Mouse (Mus musculus) adipocyte (in vitro differentiated cells): ENCODE results near the gene Krtap13.
"Not testable (repeated sequence)": the region's sequence is repeated elsewhere in the genome, so short reads cannot be mapped to it uniquely, and the experiment has no call there.

Source experiments
- DNase-seq: peaks from one replicate; pipeline ENCODE4 v3.0.0-alpha.2; 2016; ENCODE audit warnings: low spot score

The Krtap13 gene

GRCm38 (mm10) chr16:88751535-88751934 is at the start of gene Krtap13:
Gene Krtap13 (minus strand): TSS chr16:88751635.
- DNase-seq: not testable (repeated sequence)

DNA sequence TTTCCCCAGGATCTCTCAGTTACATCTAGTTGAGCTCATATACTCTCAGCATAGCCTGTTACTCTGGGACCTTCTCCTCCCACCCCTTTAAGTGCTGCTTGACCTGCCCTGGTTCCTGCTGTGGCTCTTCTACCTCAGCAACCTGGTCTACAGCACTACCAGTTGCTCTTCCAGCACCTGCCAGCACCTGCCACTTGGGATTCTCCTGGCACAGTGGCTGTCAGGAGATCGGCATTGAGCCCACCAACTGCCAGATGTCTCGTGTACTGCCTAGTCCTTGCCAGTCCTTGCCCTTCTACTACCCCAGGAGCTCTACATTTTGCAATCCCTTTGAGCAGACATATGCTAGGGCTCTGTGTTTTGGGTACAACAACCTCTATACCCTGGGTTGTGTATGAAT is 35.4 kb upstream of the Krtap13 start:
- no peak for DNase-seq

DNA sequence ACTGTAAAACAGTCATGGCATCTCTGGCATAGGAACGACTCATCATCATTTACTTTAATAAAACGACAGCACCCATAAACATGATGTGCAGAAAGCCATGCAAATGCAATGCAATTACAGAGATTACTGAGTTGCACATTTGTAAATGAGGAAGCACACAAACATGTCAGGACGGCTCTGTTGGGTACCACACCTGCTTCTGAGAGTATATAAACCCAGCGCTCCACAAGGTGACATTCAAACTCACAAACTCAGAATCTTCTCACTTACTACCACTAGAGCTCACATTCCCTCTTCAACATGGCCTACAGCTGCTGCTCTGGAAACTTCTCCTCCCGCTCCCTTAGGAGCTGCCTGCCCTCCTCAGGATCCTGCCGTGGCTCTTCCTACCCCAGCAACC is 26.2 kb upstream of the Krtap13 start, which contains the start of gene Gm5965:
Gene Gm5965, plus strand, starts transcription at position 301 of the 400 bp plus-strand sequence.
- DNase-seq: no peak

GRCm38 (mm10) chr16:88774106-88774505 is 22.7 kb upstream of the Krtap13 start, which contains the start of gene 2310057N15Rik:
Gene 2310057N15Rik (minus strand): TSS chr16:88774206.
- DNase-seq: no peak

DNA sequence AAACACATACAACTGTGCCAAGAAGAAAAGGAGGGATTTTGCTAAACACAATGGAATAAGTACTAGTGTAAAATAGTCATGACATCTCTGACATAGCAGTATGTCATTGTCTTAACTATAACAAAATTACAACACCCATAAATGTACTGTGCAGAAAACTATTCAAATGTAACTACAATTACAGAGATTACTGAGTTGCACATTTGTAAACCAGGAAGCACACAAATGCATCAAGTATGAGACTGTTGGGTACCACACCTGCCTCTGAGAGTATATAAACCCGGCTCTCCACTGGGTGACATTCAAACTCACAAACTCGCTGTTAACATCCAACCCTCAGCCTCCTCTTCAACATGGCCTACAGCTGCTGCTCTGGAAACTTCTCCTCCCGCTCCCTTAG is 7.1 kb upstream of the Krtap13 start, which contains the start of gene 2310034C09Rik:
Gene 2310034C09Rik, plus strand, starts transcription at position 301 of the 400 bp plus-strand sequence.
- not testable (repeated sequence) for DNase-seq

- no peak for DNase-seq
Measured at GRCm38 (mm10) chr16:88747943-88748342, 3.5 kb downstream of the Krtap13 start.

GRCm38 (mm10) chr16:88744750-88745340 is 6.6 kb downstream of the Krtap13 start:
- no peak for DNase-seq

DNA sequence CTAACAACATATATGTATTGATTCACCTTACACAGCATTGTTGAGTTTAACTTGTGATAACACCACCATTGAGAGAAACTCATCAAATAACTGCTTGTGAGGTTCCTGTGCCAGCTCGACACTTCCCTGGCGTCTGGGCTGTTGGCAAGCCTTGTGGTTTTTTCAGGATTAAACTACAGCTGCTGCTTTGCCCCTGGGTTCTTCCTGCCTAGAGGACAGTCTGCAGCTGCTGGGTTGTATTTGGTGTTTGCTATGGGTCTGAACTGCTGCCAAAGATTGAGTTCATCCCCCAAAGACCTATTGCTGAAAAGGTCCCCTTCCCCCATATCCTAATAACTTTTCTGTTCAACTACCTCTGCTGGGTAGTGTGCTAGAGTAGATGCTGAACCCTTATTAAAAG is 16.0 kb downstream of the Krtap13 start:
- no peak for DNase-seq

DNA sequence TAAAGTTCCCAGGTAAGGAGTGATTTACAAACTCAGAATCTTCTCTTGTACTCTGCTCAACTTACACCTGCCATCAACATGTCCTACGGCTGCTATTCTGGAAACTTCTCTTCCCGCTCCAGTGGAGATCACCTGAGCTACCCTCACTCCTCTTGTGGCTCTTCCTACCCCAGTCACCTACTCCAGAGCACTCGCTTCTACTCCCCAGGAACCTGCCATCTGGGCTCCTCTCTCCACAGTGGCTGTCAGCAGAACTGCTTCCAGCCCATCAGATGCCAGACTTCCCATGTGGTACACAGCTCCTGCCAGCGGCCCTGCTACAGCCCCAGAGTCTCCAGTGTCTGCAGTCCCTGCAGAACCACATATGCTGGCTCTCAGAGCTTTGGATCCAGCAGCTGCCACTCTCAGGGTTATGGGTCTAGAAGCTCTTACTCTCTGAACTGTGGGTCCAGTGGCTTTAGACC is 22.6 kb downstream of the Krtap13 start, which contains the start of gene Krtap13-1:
Gene Krtap13-1, plus strand, starts transcription at position 51 of the 464 bp plus-strand sequence.
- no peak for DNase-seq

GRCm38 (mm10) chr16:88720031-88720430 is 31.4 kb downstream of the Krtap13 start:
- no peak for DNase-seq

GRCm38 (mm10) chr16:88716549-88716948 is 34.9 kb downstream of the Krtap13 start:
- no peak for DNase-seq

DNA sequence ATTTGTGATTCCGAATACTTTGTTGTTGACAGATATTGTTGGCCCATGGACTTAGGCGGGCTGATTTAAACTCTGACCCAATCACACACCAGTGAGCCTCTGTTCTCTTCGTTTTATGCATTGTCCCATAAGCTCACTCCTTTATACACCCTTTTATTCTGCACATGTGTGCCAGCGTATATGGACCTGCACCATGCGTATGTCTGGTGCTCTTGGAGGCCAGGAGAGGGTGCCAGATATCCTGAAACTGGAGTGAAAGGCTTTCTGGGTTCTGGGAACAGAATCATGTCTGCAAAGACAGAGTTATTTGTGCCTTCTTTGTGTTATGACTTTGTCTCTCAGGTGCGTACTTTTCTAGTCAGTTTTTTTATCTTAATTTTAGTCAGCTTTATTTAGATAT is 40.2 kb downstream of the Krtap13 start:
- no peak for DNase-seq

GRCm38 (mm10) chr16:88710757-88711156 is 40.7 kb downstream of the Krtap13 start:
- no peak for DNase-seq

GRCm38 (mm10) chr16:88707496-88708012 is 43.9 kb downstream of the Krtap13 start, which contains the start of gene 2310061N02Rik:
Gene 2310061N02Rik (minus strand): TSS chr16:88707962.
- DNase-seq: no peak

DNA sequence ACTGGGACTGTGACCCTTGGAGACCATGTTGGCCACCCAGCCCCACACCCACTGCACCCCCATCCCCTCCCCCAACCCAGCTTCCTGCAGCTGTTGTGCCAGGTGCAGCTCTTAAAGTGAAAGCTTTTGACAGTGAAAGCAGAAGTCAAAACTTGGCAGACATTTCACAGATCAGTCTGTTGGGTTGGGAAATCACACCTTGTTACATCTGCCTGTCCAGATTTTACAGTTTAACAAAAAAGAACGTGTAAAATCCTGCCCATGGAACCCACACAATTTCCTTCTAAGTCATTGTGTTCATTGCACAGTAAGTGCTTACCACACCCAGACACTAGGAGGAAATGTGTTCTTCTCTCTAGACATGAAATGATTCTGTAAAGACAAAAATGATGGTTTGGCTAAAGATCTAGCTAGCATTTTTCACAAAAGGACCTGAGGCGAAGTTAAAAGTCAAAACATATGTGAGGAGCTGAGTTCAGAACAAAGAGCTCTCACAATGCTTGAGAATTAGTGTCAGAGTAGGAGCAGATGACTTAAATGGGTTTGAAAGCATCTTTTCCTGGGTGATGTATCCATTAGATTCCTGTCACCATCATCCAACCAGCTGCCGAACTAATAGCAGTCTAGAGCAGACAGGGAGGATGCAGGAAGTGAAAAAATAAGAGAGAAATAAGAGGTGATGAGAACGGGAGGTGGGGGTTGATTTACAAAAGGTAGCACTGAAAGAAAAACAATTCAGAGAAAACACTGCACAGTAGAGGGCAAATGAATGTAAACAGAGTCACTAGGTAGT is 50.2 kb downstream of the Krtap13 start:
- no peak for DNase-seq
